Mouse (Mus musculus) fibroblast of lung, adult 2 months (primary cell): ENCODE measurements around the gene Igfbp2.

ENCODE experiments used
- DNase-seq: peaks from one replicate; pipeline ENCODE4 v3.0.0-alpha.2; 2011; ENCODE audit warnings: low read depth

Igfbp2 gene

DNA sequence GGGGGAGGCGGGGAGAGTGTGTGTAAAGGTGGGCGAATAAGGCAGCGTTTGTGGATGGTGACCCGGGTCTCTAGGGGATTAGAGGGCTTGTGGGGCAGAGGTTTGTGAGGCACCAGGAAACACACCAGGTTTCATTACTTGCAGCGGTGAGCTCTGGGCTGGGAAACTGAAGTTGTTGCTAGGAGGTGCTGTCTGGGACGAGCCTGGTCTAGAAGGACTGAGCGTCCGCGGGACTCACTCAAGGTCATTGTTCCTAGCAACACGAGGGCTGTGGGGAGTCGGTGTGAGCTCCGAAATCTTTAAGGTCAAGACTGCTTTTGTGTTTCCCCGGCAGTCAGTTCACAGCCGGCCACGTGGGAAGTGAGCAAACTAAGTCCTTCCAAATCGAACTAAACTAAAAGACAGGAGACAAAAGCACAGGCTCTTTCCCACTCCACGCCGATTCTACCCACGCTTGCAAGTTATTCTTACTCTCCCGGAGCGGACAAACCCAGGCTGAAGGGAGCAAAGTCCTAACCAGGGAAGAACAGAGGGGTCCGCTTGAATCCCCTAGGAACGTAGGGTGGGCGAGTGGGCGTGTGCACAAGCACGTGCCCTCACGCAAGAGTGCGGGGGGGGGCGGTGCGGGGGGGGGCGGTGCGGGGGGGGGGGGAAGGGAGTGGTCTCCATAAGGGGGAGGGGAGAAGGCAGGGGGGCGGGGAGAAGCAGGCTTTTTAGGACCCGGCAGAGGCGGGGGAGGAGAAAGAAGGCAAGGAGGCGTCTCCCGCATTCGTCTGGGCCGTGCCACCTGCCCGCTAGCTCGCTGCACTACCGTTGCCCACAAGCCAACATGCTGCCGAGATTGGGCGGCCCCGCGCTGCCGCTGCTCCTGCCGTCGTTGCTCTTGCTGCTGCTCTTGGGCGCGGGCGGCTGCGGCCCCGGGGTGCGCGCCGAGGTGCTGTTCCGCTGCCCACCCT lies at the start of gene Igfbp2:
Gene Igfbp2 (plus strand): TSS at position 753 of the 956 bp plus-strand sequence.
- DNase-seq: no peak

DNA sequence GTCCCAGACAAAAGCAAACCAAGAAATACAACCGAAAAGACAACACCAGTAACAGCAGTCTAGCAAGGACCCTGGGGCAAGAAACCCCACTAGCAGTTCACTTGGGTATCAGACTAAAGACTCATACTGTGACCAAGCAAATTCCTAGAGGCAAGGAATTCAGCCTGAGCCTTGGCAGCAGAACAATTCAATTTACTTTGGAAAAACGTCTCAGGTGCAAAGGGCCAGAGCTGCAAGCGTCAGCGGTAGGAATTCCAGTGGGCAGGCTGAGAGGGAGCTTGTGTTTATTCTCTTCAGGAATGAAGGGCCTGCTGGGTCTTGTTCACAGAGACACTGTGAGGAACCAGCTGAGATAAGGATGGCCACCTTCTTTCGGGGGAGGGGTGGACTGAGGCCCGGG lies 45.5 kb upstream of the Igfbp2 start:
- DNase-seq: no peak

DNA sequence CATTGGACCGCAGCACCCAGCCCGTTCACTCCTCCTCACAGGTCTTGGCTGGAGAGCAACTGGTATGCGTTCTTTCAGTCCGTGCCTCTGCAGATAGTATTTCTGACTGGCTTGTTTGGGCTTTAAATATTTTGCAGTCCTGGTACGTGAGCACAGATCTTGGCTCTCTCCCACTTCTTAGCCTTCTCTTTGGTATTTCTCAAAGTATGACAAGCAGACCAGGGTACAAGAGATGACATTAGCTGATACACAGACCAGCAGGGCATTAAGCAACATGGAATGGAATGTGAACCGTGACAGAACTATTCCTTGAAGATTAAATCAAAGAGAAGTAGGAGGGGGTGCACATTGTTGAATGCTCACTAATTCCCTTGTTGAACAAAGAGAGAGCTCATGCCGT lies 43.6 kb upstream of the Igfbp2 start:
- peak; percentile 43 for DNase-seq

DNA sequence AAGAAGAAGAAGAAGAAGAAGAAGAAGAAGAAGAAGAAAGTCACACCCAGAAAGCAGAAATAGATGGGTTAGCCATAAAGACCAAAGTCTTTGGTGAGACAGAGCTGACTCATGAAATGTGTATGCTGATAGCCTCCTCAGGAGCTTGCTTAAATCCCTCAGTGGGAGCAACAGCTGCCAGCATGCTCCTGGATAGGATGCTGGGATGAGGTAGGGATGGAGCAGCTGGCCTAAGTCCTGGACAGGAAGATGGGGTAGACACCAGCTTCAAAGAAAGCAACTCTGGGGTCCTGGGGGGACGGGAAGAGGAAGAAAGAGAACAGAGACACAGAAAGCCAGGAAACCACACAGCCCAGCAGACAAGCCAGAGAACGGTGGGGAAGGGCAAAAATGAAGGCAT lies 41.0 kb upstream of the Igfbp2 start:
- no peak for DNase-seq

DNA sequence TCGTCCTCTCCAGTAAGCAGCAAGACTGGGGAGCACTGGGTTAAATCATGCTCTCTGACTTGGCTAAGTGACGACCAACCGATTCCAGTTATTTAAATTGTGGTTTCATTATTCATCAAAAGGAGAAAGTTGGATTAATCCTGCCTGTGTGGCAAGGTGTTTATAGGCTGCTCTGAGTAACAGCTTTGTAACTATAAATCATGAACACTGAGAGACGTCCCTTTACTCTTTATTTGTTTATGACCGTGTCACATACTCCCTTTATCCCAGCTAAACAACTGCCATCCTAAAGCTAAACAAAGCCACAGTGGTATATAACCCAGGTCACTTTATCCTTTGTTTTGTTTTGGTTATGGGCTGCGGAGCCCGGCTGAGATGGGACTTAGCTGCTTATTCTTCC lies 40.3 kb upstream of the Igfbp2 start:
- no peak for DNase-seq

DNA sequence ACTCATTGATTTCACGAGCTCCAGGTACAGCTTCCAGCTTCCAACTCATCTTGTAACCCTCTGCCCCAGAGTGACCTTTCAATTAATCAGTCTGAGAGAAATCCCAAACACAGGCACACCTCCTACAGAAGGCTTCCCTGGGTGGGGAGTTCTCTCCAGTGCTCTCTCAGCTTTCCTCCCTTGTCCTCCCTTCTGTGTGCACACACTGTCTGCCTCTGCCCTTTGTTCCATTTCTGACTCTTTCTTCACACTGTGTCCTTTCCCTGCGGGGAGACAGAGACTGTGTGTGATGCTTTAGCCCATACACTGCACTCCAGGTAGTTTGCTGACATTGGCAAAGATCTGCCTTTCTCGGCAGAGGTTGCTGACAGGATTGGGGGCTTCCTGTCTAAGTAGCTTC lies 33.6 kb upstream of the Igfbp2 start:
- DNase-seq: no peak

DNA sequence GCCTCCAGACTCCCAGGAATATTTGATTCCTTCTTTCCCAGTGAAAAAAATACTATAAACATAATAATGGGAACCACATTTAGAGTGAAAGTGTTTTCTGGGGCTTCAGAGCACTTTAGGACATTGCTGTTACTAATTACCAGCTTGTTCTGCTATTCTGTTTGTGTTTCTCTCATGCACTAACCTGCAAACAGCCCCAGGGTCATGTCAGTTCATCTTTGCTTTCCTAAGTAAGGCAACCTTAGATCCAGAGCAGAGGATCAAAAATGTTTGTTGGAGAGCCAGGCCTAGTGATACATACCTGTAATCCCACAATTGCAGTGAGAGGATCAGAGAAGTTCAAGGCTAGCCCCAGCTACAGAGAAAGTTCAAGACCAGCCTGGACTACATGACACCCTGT lies 32.6 kb upstream of the Igfbp2 start:
- DNase-seq: no peak

DNA sequence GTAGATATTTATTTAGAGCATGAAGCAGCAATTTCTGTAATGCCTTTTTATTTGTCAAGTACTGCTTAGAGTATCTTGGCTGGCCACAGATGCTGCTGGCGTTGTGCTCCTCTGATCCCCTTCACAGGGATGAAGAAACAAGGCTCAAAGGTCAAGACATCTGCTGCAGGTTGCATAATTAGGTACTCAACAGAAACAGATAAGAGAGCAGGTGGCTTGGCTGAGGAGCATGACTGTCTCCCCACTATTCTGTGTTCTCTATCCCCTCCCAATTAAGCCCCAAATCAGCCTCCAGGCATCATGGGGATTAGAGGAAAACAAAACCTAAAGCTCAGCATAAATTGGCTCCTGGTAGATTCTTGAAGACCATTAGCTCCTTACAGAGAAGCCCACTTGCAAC lies 32.0 kb upstream of the Igfbp2 start:
- no peak for DNase-seq

DNA sequence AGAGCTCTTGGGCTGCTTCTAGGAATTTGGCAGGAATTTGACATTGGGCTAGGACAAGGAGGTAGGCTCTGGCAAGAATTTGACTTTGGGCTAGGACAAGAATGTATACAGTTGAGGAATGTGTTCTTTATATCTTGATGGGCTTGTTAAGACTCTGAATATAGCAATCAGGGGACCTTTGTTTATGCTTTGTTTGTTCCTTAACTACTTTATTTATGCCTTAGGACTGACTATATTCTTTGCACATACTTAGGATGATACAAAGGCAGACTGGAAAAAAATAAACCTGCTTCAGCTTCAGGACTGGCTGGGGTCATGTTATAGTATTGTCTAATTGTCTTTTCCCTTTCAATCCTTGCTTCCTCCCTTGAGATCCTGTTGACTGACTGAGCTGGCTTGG lies 31.1 kb upstream of the Igfbp2 start:
- DNase-seq: no peak

DNA sequence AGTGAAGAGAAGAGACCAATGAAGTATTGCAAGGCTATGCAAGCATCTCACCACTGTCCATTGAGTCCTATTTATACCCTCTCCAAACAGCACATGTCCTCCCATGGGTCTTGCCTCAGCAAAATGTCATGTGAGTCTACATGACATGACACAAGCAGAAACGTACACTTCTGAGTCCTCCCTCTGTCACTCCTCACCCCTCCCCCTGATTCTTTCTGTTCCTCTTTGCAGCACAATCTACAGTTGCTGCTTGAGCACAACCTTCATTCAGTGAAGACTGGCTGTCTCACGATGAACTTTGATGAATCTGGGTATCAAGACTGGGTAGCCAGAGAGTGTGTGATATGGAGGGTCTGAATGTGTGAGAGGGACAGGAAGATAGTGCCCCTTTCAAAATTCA lies 28.2 kb upstream of the Igfbp2 start:
- DNase-seq: no peak

DNA sequence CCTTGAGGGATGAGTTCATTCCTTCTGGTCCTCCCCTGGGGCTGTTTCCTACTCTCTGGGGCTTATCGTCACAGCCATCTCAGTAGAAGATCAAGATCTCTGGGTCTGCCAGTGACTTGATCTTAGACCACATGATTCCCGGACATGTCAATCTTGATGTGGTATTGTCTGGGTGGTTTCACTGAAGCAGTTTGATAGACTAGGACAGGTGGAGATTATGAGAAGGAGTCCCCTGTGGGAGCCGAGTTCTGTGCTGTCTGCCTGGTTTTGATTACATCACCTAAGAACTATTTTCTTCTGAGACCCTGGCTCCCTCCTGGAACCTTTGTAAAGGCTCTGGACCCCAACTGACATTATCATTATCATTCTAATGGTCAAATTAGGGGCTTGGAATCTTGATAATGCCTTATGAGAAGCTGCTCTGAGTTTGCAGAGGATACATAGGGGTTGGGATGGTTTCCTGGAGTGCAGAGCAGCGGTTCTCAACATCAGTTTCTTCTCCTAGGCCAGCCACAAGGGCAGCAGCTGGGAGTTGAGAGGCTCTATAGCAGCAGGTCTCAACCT lies 27.1 kb upstream of the Igfbp2 start:
- DNase-seq: no peak

DNA sequence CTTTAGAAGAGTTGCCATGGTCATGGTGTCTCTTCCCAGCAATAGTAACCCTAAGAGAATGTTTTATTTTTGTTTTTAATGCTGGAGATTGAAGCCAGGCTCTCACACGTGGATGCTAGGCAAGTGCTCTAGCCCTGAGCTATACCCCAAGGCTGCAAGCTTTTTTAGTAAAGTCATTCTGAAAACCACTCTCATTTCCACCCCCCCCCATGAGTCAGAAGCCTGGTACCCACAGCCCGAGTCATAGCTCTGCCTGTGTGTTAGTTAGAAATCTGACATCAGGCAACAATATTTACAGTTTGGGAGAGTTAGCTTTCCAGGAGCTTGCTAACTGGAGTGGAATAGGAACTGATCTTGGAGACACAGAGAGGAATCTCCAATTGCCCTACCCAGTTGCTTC lies 25.9 kb upstream of the Igfbp2 start:
- peak; percentile 58 for DNase-seq

DNA sequence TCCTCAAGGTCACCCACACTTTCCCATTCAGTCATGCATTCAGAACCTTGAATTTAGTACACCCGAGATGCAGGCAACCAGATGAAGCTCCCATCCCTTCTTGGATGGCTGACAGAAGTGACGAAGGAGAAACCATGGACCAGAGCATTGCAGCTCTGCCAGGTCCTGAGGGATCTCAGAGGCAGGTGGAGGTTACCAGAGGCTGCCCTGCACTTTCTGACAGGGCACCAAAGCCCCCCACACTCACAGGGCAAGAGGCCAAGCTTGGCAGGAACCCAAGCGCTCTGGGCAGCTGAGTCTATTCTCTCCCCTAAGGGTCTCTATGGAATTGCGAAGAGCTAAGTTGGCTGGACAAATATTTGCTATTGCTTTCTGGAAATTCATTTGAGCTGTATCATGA lies 20.3 kb upstream of the Igfbp2 start:
- DNase-seq: no peak

DNA sequence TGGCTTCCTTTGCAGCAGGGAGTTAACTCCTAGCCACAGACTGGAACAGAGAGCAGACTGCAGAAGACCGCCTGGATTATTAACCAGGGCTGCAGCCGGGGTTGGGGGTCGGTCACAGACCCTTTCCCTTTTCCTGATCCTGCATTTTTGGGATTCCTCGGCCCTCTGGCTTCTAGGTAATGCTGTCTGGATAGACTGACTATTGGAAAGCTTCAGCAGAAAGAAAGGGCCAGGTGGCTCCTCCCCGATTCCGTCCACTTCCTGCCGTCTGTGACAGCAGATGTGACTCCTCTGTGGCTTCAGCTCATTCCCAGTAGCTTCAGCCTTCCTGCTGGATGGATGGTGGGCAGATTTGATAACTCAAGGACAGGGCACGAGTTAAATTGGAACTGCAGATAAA lies 19.3 kb upstream of the Igfbp2 start:
- DNase-seq: no peak

DNA sequence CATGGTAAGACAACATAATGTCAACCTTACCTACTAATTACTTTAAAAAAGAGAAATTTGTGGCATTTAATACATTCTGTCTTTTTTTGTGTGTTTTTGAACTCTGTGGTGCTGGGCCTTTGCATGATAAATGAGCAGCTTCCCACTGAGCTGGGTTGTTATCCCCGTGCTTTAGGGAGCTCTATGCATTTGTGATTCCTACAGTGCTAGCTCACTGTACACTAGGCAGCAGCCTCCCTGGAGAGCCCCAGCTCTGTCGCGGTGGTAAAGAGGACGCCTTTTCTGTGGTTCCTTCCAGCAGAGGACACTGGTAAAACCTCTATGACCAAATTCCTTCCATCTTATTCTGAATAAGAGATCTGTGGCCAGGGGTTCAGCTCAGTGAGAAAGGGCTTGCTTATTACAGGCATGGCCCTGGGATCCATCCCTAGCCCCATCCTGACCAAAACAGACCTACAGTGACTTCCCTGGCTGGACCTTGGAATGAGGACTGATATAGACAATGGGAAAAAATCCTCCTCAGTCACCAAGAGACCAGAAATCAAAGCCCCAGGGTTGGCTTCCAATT lies 18.7 kb upstream of the Igfbp2 start:
- DNase-seq: no peak

DNA sequence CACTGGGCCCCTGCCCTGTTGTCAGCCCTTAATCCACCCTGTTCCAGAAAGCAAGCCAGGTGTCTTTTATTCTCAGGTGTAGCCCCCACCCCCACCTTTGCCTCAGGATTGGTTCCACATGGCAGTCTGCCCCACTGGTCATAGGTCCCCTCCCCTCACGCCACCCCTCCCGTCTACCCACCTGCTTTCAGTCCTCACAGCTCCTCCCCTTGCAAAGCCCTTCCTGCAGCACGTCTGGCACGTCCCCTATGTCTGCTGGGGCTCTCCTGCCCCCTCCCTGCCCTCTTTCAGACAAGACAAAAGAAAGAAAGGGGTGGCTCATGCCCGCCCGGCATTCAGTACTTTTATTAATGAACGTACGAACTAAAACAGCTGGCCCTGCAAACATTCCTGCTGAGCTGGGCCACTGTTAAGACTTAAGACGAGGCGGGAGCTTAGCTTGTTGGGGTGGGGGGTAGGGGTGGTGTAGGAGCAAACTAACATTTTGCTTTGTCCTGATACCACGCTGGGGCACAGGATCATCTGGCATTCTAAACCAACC lies 18.2 kb upstream of the Igfbp2 start:
- DNase-seq: no peak

DNA sequence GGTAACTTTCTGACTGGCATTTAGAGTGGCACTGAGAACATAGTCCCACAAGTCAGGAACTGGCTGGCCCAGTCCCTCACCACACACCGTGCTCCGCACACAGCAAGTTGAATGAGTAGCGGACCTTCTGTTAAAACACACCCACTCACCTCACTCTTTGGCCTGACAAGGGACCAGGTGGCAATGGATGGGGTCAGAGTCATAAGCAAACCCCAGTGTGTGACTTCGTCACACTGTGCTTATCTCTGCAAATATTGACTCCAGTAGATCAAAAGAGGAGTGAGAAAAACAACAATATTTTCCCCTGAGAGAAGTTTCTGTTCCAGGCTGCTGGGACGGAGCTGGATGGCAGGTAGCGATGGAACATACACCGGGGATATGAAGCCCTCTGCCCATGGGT lies 15.0 kb upstream of the Igfbp2 start:
- no peak for DNase-seq

DNA sequence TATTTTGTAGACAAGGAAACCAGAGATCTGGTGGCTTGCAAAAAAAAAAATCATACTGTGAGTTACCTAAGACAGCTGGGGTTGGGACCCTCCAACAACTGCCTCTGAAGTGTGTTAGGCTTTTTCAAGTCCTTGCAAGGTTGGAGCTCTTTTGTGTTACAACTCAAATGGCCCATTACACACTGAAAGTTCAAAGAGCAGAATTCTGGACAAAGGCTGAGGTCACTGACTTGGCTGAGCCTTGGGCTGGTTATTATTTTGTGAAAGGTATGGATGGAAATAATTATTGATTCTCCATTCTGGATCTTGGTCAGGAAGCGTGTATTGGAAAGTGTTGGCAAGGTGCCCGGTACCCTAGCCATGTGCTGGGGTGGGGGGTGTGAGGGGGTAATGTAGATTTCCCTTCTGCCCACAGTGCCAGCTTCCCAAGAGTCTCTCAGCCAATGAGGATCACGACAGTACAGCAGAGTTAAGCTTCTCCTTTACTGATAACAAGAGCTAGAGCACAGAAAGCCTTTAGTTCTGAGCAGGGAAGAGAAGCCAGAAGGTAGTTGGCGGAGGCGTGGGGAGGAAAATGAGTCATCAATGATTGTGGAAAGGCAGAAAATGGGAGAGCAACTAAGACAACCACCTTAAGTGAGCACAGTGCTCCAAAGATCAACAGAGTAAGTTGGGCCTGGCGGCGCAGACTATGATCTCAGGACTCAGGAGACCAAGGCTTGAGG lies 14.2 kb upstream of the Igfbp2 start:
- peak; percentile 33 for DNase-seq

DNA sequence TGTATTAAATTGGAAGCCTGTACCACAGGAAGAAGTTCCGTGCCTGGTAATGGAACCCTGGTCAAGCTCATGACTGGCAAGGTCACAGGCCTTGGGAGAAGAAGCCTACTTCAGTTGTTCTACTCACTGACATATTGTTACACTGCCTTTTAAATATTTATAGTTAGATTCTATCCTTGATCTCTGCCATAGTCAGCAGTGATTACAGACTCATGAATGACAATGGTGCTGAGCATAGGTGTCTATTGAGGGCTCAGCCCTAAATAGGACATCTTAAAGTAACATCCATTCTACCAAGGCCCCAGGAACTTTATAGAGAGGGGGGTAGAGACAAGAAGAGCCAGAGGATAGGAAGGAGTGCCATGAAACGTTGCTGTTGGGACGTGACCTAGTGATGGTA lies 13.2 kb upstream of the Igfbp2 start:
- DNase-seq: no peak

DNA sequence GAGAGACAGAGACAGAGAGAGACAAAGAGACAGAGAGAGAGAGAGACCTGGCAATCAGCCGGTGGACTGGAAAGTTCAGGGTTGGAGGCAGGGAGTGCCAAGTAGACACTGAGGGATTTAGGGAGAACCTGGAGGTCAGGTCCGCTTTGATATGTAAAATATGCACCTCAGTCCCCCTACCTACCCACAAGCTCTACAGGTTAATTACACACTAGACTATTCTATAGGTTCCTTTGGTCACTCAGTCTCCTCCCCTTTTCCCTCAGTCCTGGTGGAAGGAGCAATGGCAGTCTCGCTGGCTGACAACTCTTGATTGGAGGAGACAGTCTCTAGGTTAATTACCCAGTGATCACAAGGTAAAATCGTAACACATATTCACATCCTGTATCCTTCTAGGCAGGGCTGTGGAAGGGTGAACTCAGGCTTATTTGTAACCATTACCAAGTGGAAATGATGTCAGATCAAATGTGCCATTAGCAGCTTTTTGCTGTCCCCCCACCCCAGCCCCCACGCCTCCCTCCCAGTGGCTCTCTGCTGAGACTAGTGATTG lies 11.1 kb upstream of the Igfbp2 start:
- no peak for DNase-seq

DNA sequence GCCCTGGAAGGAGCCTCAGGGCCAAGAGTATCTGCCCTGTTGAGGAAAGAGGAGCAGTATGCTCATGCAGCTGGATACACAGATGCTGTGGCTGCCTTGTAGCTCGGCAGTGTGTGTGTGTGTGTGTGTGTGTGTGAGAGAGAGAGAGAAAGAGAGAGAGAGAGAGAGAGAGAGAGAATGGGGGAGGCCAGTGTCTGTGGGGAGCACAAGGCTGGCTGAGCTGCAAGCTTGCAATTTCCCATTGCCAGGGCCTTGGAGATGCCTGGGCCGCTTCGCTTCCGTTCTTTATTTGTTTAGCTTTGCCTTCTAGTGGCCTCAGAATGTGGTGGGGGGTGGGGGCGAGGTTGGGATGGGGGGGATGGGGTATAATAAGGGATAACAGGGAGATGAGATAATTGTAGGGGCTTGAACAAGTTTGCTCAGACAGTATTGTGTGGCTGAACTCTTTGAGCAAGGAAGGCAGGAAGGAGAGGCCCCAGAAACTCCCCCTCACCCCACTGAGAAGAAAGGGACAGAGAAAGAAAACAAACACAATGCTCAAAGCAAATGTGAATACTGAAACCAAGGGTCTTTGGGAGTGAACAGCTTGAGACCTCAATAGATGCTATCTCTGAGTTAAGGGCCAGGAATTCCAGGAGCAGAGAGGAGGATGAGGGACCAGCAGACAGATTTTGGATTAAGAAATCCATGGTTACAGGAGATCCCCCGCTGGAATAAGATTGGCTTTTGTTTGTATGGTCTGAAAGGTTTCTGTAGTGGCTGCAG lies 10.5 kb upstream of the Igfbp2 start:
- no peak for DNase-seq
